Mouse (Mus musculus) left cerebral cortex, postnatal 4 days (tissue): ENCODE results near the gene Vdr. TPM values are rescaled to one million over a fixed set of nuclear protein-coding genes. Genes with fewer than 3 reads are reported as not detected.

Experiments
- DNase-seq: peaks from one replicate; pipeline ENCODE4 v3.0.0-alpha.2; 2022
- intact Hi-C: fragments of 180-260 bp; cut with DNase I; formaldehyde crosslinking; loops from one replicate; pipeline ENCODE4 v1.15.1; 2025
- total RNA-seq, 2 experiments: library from RNA; stranded (reverse); gene quantifications; 2 replicates each; pipeline ENCODE4 v1.2.3; 2021

Vdr gene
- total RNA-seq, 2 experiments from 2014 or later: 0.08 TPM; not detected in 1

- no peak for DNase-seq
- intact Hi-C loops: loop anchor here (10.0 kb wide), 1 partner anchor 103 kb away; no protein-coding TSS in a partner anchor
Measured at GRCm38 (mm10) chr15:97852291-97852690, 58.1 kb downstream of the Vdr start.

GRCm38 (mm10) chr15:97851011-97851410, 59.4 kb downstream of the Vdr start:
- DNase-seq: no peak
- intact Hi-C loops: loop anchor here (10.0 kb wide), 1 partner anchor 104 kb away; no protein-coding TSS in a partner anchor

- intact Hi-C loops: loop anchor here (10.0 kb wide), 1 partner anchor 104 kb away; no protein-coding TSS in a partner anchor
Measured at GRCm38 (mm10) chr15:97850441-97850840, 60.0 kb downstream of the Vdr start.

GRCm38 (mm10) chr15:97849116-97849911, 61.1 kb downstream of the Vdr start:
- intact Hi-C loops: loop anchor here (5.0 kb wide), 1 partner anchor 132 kb away; no protein-coding TSS in a partner anchor
- peak; percentile 91 for DNase-seq

More at GRCm38 (mm10) chr15:97850441-97850840, 60.0 kb downstream of the Vdr start:
- DNase-seq: no peak

- intact Hi-C loops: loop anchor here (5.0 kb wide), 1 partner anchor 131 kb away; no protein-coding TSS in a partner anchor
Measured at GRCm38 (mm10) chr15:97847866-97848265, 62.6 kb downstream of the Vdr start.

GRCm38 (mm10) chr15:97847285-97847684, 63.1 kb downstream of the Vdr start:
- DNase-seq: no peak
- intact Hi-C loops: loop anchor here (5.0 kb wide), 1 partner anchor 130 kb away; no protein-coding TSS in a partner anchor

More at GRCm38 (mm10) chr15:97847866-97848265, 62.6 kb downstream of the Vdr start:
- no peak for DNase-seq

GRCm38 (mm10) chr15:97846121-97846882, 64.1 kb downstream of the Vdr start:
- no peak for DNase-seq
- intact Hi-C loops: loop anchor here (5.0 kb wide), 1 partner anchor 129 kb away; no protein-coding TSS in a partner anchor

GRCm38 (mm10) chr15:97844037-97845034, 66.1 kb downstream of the Vdr start, which contains the start of gene Hdac7:
Gene Hdac7 (minus strand): TSS chr15:97844502.
- peak; percentile 20 for DNase-seq
- intact Hi-C loops: loop anchor here (5.0 kb wide), 1 partner anchor 127 kb away; no protein-coding TSS in a partner anchor

GRCm38 (mm10) chr15:97843247-97843651, 67.2 kb downstream of the Vdr start:
- no peak for DNase-seq
- intact Hi-C loops: no loop called here

GRCm38 (mm10) chr15:97842058-97842457, 68.4 kb downstream of the Vdr start:
- no peak for DNase-seq
- intact Hi-C loops: no loop called here

- intact Hi-C loops: no loop called here
- no peak for DNase-seq
Measured at GRCm38 (mm10) chr15:97841383-97841782, 69.0 kb downstream of the Vdr start.

GRCm38 (mm10) chr15:97840781-97841180, 69.6 kb downstream of the Vdr start:
- no peak for DNase-seq
- intact Hi-C loops: no loop called here

- intact Hi-C loops: no loop called here
- DNase-seq: peak; percentile 82
Measured at GRCm38 (mm10) chr15:97839991-97840455, 70.4 kb downstream of the Vdr start.

GRCm38 (mm10) chr15:97839473-97839872, 71.0 kb downstream of the Vdr start:
- intact Hi-C loops: no loop called here

GRCm38 (mm10) chr15:97839012-97839411, 71.4 kb downstream of the Vdr start:
- no peak for DNase-seq
- intact Hi-C loops: no loop called here

More at GRCm38 (mm10) chr15:97839473-97839872, 71.0 kb downstream of the Vdr start:
- DNase-seq: no peak

GRCm38 (mm10) chr15:97838395-97838794, 72.0 kb downstream of the Vdr start:
- intact Hi-C loops: no loop called here
- DNase-seq: peak; percentile 85

- DNase-seq: peak; percentile 82
- intact Hi-C loops: no loop called here
Measured at GRCm38 (mm10) chr15:97837491-97838061, 72.9 kb downstream of the Vdr start.

GRCm38 (mm10) chr15:97836894-97837247, 73.6 kb downstream of the Vdr start:
- intact Hi-C loops: no loop called here

GRCm38 (mm10) chr15:97836153-97836893, 74.1 kb downstream of the Vdr start:
- intact Hi-C loops: no loop called here
- no peak for DNase-seq

More at GRCm38 (mm10) chr15:97836894-97837247, 73.6 kb downstream of the Vdr start:
- no peak for DNase-seq
